Mouse (Mus musculus): ENCODE results near the gene Irf4.

GRCm38 (mm10) chr13:30755998-30756639 lies 7.1 kb downstream of the Irf4 start:
- no peak for TF ChIP-seq POLR2A (IDR thresholded peaks at IDR 0.05; ENCODE audit: insufficient read depth, low read length)
- no peak for TF ChIP-seq CTCF (IDR thresholded peaks at IDR 0.05; ENCODE audit: low read depth, low read length)
- no peak for TF ChIP-seq EP300 (IDR thresholded peaks at IDR 0.05; ENCODE audit: insufficient read depth, low read depth, low read length)

Data from ES-Bruce4 (cell line).